In the genomic region with DNA sequence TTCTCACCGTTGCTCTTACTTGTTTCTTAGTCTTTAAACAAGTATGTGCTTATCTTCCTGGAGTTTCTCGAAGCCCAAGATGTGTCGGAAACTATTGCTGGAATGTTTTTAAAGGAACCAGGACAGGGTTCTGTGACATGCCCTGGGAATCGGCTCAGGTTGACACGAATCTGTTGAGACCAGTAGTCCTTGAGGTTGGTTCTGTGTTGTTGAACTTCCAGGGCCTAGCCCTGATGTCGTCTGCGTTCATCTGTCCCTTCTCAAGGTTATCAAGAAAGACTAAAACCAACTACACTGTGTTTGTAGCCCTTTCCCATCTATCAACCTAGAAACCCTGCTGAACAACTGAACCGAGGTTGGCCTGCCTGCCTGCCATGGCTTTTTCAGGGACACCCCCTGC, we compare ENCODE assay signal across 18 mouse cellular contexts.
"Had no signal": no experiment of that assay in that cellular context is flagged by ENCODE, and none has a peak within 500 bp of the region (broad histone marks: within the 10 kb centered on the region; RNA-seq: fewer than 3 reads in every experiment).

No protein-coding gene starts in this region.

- DNase-seq: liver, embryonic 13.5 days; lung, embryonic 14.5 days; midbrain, embryonic 14.5 days; retina, postnatal 1 day; right cerebral cortex, adult 18-20 months; right cerebral cortex, postnatal 25 days; right cerebral cortex, postnatal 4 days; spleen, adult 18-20 months; thymus, adult 18-20 months; thymus, postnatal 14 days; thymus, postnatal 36 days had no signal

- H3K4me2 ChIP-seq: liver, embryonic 13.5 days; liver, embryonic 15.5 days; lung, embryonic 14.5 days; midbrain, embryonic 12.5 days; neural tube, embryonic 13.5 days; neural tube, embryonic 15.5 days had no signal

- H3K9ac ChIP-seq: liver, embryonic 13.5 days; liver, embryonic 15.5 days; lung, embryonic 14.5 days; midbrain, embryonic 12.5 days; neural tube, embryonic 13.5 days; neural tube, embryonic 15.5 days had no signal

- H3K36me3 ChIP-seq: liver, embryonic 13.5 days; liver, embryonic 15.5 days had no signal

- H3K4me1 ChIP-seq: liver, embryonic 13.5 days had no signal

- ATAC-seq: midbrain, embryonic 16.5 days had no signal

- H3K27me3 ChIP-seq: liver, embryonic 13.5 days; liver, embryonic 15.5 days; midbrain, embryonic 12.5 days; neural tube, embryonic 13.5 days; neural tube, embryonic 15.5 days had no signal

- H3K9me3 ChIP-seq: liver, embryonic 13.5 days; liver, embryonic 15.5 days; midbrain, embryonic 10.5 days; midbrain, embryonic 12.5 days; neural tube, embryonic 13.5 days; neural tube, embryonic 15.5 days had no signal

- H3K27ac ChIP-seq: liver, embryonic 13.5 days; liver, embryonic 15.5 days; midbrain, embryonic 10.5 days; midbrain, embryonic 12.5 days; neural tube, embryonic 13.5 days; neural tube, embryonic 15.5 days had no signal

- H3K4me3 ChIP-seq: liver, embryonic 13.5 days; liver, embryonic 15.5 days; midbrain, embryonic 10.5 days; midbrain, embryonic 12.5 days; myocyte; neural tube, embryonic 13.5 days; neural tube, embryonic 15.5 days had no signal
